Mouse (Mus musculus) ovary, adult 10 weeks (tissue): Measurements from ENCODE around the gene Tas2r122. TPM values are rescaled to one million over a fixed set of nuclear protein-coding genes. Genes with fewer than 3 reads are reported as not detected.

Experiments used
- polyA plus RNA-seq: library from polyadenylated mRNA; stranded (reverse); fragments of 350-450 nt; fragmentation: Illumina TruSeq; extraction: RNeasy Lipid Tissue Mini Kit (QIAGEN cat#74804); gene quantifications from one replicate; pipeline ENCODE4 v1.2.3, GENCODE M21; 2014

Gene Tas2r122
- polyA plus RNA-seq = not detected

GRCm38 (mm10) chr6:132711828-132712227 lies at the start of gene Tas2r122:
Gene Tas2r122 (minus strand): TSS chr6:132711928.

GRCm38 (mm10) chr6:132754430-132754829 lies 42.7 kb upstream of the Tas2r122 start, which contains the start of gene Tas2r124:
Gene Tas2r124 (plus strand): TSS chr6:132754730.

GRCm38 (mm10) chr6:132737935-132738334 lies 26.2 kb upstream of the Tas2r122 start, which contains the start of gene Tas2r115:
Gene Tas2r115 (minus strand): TSS chr6:132738035.

DNA sequence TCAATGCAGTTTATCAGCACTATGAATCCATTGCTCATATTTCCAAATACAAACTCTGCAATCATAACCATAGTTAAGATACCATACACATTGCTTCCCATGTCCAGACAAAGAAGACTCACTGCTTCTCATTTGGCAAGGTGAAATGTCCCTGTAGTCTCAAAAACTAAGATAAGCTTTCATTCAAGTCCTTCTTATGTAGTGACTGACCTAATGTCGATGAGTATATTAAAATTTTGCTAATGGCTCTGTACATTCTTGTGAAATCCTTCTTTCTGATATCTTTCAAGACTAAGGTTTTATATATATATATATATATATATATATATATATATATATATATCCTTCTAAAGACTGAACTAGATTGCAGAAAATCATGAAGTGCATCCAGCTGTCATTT lies 10.8 kb downstream of the Tas2r122 start, which contains the start of gene Tas2r121:
TSS of gene Tas2r121 (minus strand) at position 101 of the 400 bp plus-strand sequence.

Other genes with a start within 250 kb of the Tas2r122 start
- not detected for gene Prh1, start 142.1 kb downstream of the Tas2r122 start, polyA plus RNA-seq
- gene Prp2, start 116.0 kb downstream of the Tas2r122 start, polyA plus RNA-seq = not detected
- gene A630073D07Rik, start 60.4 kb downstream of the Tas2r122 start, polyA plus RNA-seq = not detected
- gene Tas2r120, start 55.0 kb downstream of the Tas2r122 start, polyA plus RNA-seq = not detected
- not detected for gene Tas2r121, start 10.9 kb downstream of the Tas2r122 start, polyA plus RNA-seq
- gene Tas2r115, start 26.1 kb upstream of the Tas2r122 start, polyA plus RNA-seq = not detected
- gene Tas2r124, start 42.8 kb upstream of the Tas2r122 start, polyA plus RNA-seq = not detected
- gene Tas2r102, start 50.2 kb upstream of the Tas2r122 start, polyA plus RNA-seq = not detected
- not detected for gene Tas2r136, start 66.2 kb upstream of the Tas2r122 start, polyA plus RNA-seq
- not detected for gene Tas2r117, start 90.9 kb upstream of the Tas2r122 start, polyA plus RNA-seq
- not detected for gene Tas2r123, start 135.2 kb upstream of the Tas2r122 start, polyA plus RNA-seq
- not detected for gene Tas2r116, start 143.5 kb upstream of the Tas2r122 start, polyA plus RNA-seq
- gene Tas2r110, start 156.1 kb upstream of the Tas2r122 start, polyA plus RNA-seq = not detected
- gene Tas2r113, start 181.1 kb upstream of the Tas2r122 start, polyA plus RNA-seq = not detected
- not detected for gene Tas2r125, start 197.7 kb upstream of the Tas2r122 start, polyA plus RNA-seq
- gene Tas2r129, start 239.2 kb upstream of the Tas2r122 start, polyA plus RNA-seq = not detected
- not detected for gene Tas2r131, start 246.0 kb upstream of the Tas2r122 start, polyA plus RNA-seq